Mouse (Mus musculus): Measurements from ENCODE around the gene Dapk2. TPM values are rescaled to one million over a fixed set of nuclear protein-coding genes. Genes with fewer than 3 reads are reported as not detected.

Dapk2 gene
- polyA plus RNA-seq, 1 experiment, result not detected

DNA sequence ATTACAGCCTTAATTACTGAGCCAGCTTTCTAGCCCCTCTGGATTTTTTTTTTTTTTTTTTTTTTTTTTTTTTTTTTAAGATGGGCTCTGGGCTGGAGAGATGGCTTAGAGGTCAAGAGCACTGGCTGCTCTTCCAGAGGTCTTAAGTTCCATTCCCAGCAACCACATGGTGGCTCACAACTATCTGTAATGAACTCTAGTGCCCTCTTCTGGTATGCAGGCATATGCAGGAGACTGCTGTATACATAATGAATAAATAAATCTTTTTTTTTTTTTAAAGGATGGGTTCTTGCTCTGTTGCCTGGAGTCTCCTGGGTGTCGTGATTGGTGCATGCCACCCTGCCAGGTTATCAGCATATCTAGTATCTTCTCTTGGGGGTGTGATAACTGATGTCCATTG, 2.5 kb upstream of the Dapk2 start:
- H3K4me1 ChIP-seq (ENCODE audit: control insufficient read depth, insufficient read depth, low read length), result 0 out of 2 replicates have a peak, but pooled peaks cover 5% of the 10 kb centered on the region
- no peak overlapping the region for H3K27ac ChIP-seq (ENCODE audit: insufficient read depth, low read depth, low read length)
- TF ChIP-seq POLR2A (IDR thresholded peaks at IDR 0.05; ENCODE audit: insufficient read depth, low read depth, low read length), result no peak
- no peak for TF ChIP-seq CTCF (IDR thresholded peaks at IDR 0.05; ENCODE audit: insufficient read depth, low read depth, low read length)
- H3K4me3 ChIP-seq (ENCODE audit: insufficient read depth, low read depth, low read length), result no peak overlapping the region
- WGBS, result 97% methylated on average over 1 of the region's 1 CpGs

DNA sequence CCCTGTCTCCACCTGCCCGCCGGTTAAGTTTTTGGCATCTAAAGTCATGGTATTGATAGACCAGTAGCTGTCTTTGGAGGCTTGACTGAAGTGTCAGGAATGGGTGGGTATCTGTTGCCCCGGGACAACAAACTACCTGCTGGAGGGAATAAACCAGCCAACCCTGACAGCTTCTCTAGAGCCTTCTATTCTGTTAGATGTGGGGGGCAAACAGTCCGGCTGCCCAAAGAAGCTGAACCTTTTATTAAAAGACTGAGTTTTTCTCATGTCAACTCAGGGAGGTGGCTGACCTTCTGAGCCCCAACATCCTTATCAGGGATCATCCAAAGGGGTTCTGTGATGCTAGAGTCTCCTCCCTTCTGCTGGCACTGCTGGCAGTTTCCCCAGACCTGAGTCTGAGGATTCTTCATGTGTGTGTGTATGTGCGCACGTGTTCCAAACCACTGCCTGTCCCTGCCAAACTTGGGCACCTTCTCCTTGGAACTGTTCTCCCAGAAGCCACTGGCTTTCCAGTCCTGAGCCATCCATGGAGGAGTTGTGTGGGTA, 935 bp downstream of the Dapk2 start:
- WGBS, result 93% methylated on average over 6 of the region's 6 CpGs
- no peak overlapping the region for H3K4me3 ChIP-seq (ENCODE audit: insufficient read depth, low read depth, low read length)
- H3K27ac ChIP-seq (ENCODE audit: insufficient read depth, low read depth, low read length), result no peak overlapping the region
- 0 out of 2 replicates have a peak, but pooled peaks cover 5% of the 10 kb centered on the region for H3K4me1 ChIP-seq (ENCODE audit: control insufficient read depth, insufficient read depth, low read length)
- TF ChIP-seq CTCF (IDR thresholded peaks at IDR 0.05; ENCODE audit: insufficient read depth, low read depth, low read length) (no peak), POLR2A (IDR thresholded peaks at IDR 0.05; ENCODE audit: insufficient read depth, low read depth, low read length) (no peak)

DNA sequence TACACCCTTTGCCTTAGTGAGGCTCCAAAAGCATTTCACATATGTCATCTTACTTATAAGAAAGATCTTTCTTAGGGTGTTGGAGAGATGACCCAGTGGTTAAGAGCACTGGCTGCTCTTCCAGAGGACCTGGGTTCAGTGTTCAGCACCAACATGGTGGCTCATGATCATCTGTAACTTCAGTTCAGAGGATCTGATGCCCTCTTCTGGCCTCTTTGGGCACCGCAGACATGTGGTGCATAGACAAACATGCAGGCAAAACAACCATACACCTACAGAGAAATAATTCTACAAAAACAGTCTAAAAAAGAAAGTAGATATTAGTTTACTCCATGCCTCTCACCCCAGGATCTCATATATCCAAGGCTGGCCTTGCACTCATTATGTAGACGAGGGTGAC, 2.1 kb downstream of the Dapk2 start:
- Histone ChIP-seq H3K4me3 (ENCODE audit: insufficient read depth, low read depth, low read length) (no peak overlapping the region), H3K27ac (ENCODE audit: insufficient read depth, low read depth, low read length) (no peak overlapping the region), H3K4me1 (ENCODE audit: control insufficient read depth, insufficient read depth, low read length) (0 out of 2 replicates have a peak, but pooled peaks cover 5% of the 10 kb centered on the region)
- no peak for TF ChIP-seq POLR2A (IDR thresholded peaks at IDR 0.05; ENCODE audit: insufficient read depth, low read depth, low read length)
- TF ChIP-seq CTCF (IDR thresholded peaks at IDR 0.05; ENCODE audit: insufficient read depth, low read depth, low read length), result no peak
- 97% methylated on average over 2 of the region's 2 CpGs for WGBS

DNA sequence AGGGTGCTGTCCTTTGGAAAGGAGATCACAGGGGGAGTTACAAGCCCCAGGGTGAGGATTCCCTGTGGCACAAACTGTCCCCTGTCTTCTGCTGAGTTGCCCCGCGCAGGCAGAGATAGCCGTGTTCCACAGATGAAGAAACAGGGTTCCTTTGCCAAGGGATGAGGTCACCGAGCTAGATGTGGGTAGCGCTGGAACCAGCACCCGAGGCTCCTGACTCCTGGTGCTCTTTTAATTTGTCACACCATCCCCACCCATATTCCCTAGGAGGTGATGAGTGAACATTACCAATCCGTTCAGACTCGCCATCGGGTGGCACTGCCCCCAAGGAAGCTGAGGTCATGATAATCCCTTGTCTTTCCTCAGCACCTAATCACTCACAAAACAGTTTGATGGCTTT, 5.0 kb downstream of the Dapk2 start:
- TF ChIP-seq POLR2A (IDR thresholded peaks at IDR 0.05; ENCODE audit: insufficient read depth, low read depth, low read length), result no peak
- TF ChIP-seq CTCF (IDR thresholded peaks at IDR 0.05; ENCODE audit: insufficient read depth, low read depth, low read length), result no peak
- 75% methylated on average over 9 of the region's 9 CpGs for whole genome bisulfite sequencing
- H3K27ac ChIP-seq (ENCODE audit: insufficient read depth, low read depth, low read length), result no peak overlapping the region

DNA sequence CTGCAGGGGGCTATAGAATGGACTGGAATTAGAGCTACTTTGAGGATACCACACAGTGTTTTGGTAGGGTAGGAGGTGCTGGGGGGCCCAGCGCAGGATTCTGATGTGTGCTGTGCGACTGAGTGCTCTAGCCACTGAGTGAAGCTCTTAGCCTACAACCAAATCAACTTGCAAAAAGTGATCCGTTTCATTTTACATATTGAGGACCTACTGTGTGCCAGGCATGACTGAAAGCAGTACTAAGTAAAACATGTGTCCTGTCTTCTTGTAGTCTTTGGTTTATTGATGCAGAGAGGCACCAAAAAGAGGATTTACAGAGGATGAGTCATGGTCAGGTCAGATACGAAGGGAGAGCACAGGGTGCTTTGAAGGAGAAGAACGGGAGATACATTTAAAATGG, 9.2 kb downstream of the Dapk2 start:
- Histone ChIP-seq H3K4me3 (ENCODE audit: insufficient read depth, low read depth, low read length) (no peak overlapping the region), H3K4me1 (ENCODE audit: control insufficient read depth, insufficient read depth, low read length) (peaks cover 7% of the 10 kb centered on the region; the same call in 1 of the 2 replicates), H3K27ac (ENCODE audit: insufficient read depth, low read depth, low read length) (no peak overlapping the region)
- WGBS, result 75% methylated on average over 5 of the region's 5 CpGs
- no peak for TF ChIP-seq POLR2A (IDR thresholded peaks at IDR 0.05; ENCODE audit: insufficient read depth, low read depth, low read length)
- no peak for TF ChIP-seq CTCF (IDR thresholded peaks at IDR 0.05; ENCODE audit: insufficient read depth, low read depth, low read length)

More for the DNA sequence above, 5.0 kb downstream of the Dapk2 start:
- Histone ChIP-seq H3K4me1 (ENCODE audit: control insufficient read depth, insufficient read depth, low read length) (0 out of 2 replicates have a peak, but pooled peaks cover 5% of the 10 kb centered on the region), H3K4me3 (ENCODE audit: insufficient read depth, low read depth, low read length) (no peak overlapping the region)

DNA sequence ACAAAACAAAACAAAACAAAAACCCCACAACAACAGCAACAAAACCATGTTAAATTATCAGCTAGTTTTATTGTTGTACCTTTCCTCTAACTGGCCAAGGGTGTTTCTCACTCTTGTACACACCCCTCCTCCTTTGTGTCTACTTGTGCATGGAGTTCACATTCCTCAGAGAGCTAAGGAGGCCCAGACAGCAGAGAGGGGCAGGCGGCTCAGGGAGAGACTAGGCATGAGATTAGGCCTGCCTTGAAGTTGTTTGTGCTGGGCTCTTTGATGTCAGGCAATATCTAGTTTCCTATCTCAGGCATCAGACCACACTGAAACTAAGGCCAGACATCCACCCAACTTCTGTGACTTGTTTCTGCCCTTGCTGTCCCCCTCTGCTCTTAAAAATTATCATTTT, 10.2 kb downstream of the Dapk2 start:
- Histone ChIP-seq H3K27ac (ENCODE audit: insufficient read depth, low read depth, low read length) (no peak overlapping the region), H3K4me1 (ENCODE audit: control insufficient read depth, insufficient read depth, low read length) (peaks cover 7% of the 10 kb centered on the region; the same call in 1 of the 2 replicates), H3K4me3 (ENCODE audit: insufficient read depth, low read depth, low read length) (no peak overlapping the region)
- WGBS, result 65% methylated on average over 1 of the region's 1 CpGs
- no peak for TF ChIP-seq POLR2A (IDR thresholded peaks at IDR 0.05; ENCODE audit: insufficient read depth, low read depth, low read length)
- no peak for TF ChIP-seq CTCF (IDR thresholded peaks at IDR 0.05; ENCODE audit: insufficient read depth, low read depth, low read length)

DNA sequence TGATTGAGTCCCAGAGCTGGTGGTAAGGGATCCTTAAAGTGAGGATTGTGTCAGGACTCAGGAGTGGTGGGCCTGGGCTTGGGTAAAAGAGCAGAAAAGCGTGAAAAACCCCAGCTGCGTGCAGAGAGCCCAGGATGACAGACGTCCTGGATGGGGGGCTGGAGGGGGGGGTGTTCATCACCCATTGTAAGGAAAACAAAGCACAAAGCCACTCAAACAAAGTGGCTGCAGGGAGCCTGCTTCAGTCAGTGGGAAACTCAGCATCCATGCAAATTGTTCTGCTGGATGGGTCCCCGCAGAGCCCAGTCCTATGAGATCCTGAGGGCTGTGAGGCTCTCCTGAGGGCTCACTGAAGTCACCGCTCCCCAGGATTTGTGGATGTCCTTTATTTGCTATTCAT, 12.5 kb downstream of the Dapk2 start:
- Histone ChIP-seq H3K27ac (ENCODE audit: insufficient read depth, low read depth, low read length) (no peak overlapping the region), H3K4me3 (ENCODE audit: insufficient read depth, low read depth, low read length) (no peak overlapping the region), H3K4me1 (ENCODE audit: control insufficient read depth, insufficient read depth, low read length) (peaks cover 7% of the 10 kb centered on the region; the same call in 1 of the 2 replicates)
- 49% methylated on average over 5 of the region's 5 CpGs for WGBS
- TF ChIP-seq POLR2A (IDR thresholded peaks at IDR 0.05; ENCODE audit: insufficient read depth, low read depth, low read length) (no peak), CTCF (IDR thresholded peaks at IDR 0.05; ENCODE audit: insufficient read depth, low read depth, low read length) (no peak)

DNA sequence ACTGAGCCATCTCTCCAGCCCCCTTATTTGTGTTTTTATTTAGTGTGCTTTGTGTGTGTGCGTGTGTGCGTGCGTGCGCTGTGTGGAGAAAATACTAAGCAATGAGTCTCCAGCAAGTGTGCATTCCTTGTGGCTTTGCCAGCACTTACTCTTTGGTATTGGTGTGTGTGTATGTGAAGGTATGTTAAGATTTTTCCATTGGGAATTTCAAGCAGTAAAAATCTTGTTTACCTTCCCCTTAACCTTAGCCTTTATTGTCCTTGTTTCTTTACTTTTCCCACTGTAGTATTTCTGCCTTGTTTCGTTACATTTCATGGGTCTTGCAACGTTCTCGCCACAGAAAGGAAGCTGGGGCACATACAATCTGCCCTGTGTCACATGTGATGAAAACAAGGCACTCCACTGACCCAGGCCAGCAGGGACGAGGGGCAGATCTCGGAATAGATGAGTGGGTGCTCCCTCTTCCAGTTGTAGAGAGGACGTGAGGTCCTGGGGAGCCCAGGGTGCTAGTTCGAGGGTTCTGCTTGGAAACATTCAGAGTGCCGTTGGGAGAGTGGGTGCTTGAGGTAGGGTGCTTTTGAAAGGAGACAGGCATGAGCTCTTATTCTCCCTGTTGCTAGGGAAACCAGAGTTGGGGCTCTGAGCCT, 13.4 kb downstream of the Dapk2 start:
- no peak for TF ChIP-seq POLR2A (IDR thresholded peaks at IDR 0.05; ENCODE audit: insufficient read depth, low read depth, low read length)
- no peak for TF ChIP-seq CTCF (IDR thresholded peaks at IDR 0.05; ENCODE audit: insufficient read depth, low read depth, low read length)

DNA sequence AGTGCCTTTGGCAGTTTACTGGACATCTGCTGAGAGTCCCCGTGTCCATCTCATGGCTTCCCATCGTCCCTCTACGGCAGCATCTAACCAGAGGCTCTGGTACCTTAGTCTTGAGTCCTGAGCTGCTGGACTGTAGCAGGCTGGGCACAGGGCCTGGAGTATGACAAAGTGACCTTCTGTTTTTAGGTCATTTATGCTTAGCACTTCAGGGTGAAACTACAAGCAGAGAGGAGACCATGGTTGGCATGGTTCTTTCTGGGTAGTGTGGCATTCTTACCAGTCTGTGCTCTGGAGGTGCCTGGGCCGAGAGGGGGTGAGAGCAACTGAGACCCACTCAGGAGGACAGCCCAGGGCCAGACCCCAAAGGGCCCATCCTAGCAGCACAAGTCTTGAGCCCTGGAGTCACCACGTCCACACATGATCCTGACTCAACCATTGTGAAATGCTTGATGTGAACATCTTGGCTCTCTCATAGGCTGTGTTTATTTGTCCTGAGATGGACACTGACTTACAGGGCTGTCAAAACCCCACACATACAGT, 15.4 kb downstream of the Dapk2 start:
- no peak overlapping the region for H3K4me3 ChIP-seq (ENCODE audit: insufficient read depth, low read depth, low read length)
- peaks cover 15% of the 10 kb centered on the region for H3K4me1 ChIP-seq (ENCODE audit: control insufficient read depth, insufficient read depth, low read length)
- no peak for TF ChIP-seq CTCF (IDR thresholded peaks at IDR 0.05; ENCODE audit: insufficient read depth, low read depth, low read length)
- no peak for TF ChIP-seq POLR2A (IDR thresholded peaks at IDR 0.05; ENCODE audit: insufficient read depth, low read depth, low read length)
- H3K27ac ChIP-seq (ENCODE audit: insufficient read depth, low read depth, low read length), result no peak overlapping the region
- 98% methylated on average over 5 of the region's 5 CpGs for WGBS

More for the DNA sequence above, 13.4 kb downstream of the Dapk2 start:
- H3K27ac ChIP-seq (ENCODE audit: insufficient read depth, low read depth, low read length), result no peak overlapping the region
- no peak overlapping the region for H3K4me3 ChIP-seq (ENCODE audit: insufficient read depth, low read depth, low read length)
- peaks cover 7% of the 10 kb centered on the region; the same call in 1 of the 2 replicates for H3K4me1 ChIP-seq (ENCODE audit: control insufficient read depth, insufficient read depth, low read length)
- 74% methylated on average over 12 of the region's 12 CpGs for WGBS

Data from olfactory bulb, adult 2 months (tissue).